Mouse (Mus musculus): ENCODE measurements around the gene Suco.

DNA sequence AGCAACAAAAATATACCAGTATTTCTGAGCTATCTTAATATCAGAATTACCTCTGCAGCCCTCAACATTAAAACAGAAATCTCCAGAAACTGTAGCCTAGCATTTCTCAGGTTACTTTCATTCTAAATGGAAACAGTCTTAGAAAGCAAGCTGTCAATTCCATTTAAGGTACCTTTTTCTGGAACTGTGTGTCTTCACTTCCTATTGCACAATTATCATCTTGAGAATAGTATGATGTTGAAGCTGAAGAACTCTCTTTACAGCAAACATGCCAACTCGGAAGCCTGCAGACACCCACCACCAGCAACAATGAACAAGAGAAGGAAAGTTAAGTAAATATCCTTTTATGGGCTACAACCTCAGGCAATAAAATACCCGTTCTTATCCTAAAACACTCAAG is 12.7 kb downstream of the Suco start:
- TF ChIP-seq POLR2A (IDR thresholded peaks at IDR 0.05; ENCODE audit: insufficient read depth, low read length) (no peak), EP300 (IDR thresholded peaks at IDR 0.05; ENCODE audit: insufficient read depth, low read depth, low read length) (no peak), CTCF (IDR thresholded peaks at IDR 0.05; ENCODE audit: low read depth, low read length) (no peak)
